Mouse (Mus musculus) kidney, embryonic 15.5 days (tissue): ENCODE results near the gene Slc25a30. TPM values are rescaled to one million over a fixed set of nuclear protein-coding genes. Genes with fewer than 3 reads are reported as not detected.

Experiments
- ATAC-seq: fragments of 200-750 bp; cut with Nextera tagmentation; replicated peaks from 2 replicates; pipeline ENCODE4 v1.8.0; 2017; ENCODE audit warnings: moderate TSS enrichment; ENCODE audit not compliant: low FRiP score
- H3K27ac ChIP-seq: fragments of 300-500 bp; sonication (generic); 2 replicates; pipeline ENCODE4 v1.5.1; 2015; ENCODE audit warnings: mild to moderate bottlenecking, inconsistent platforms
- H3K27me3 ChIP-seq: fragments of 300-500 bp; sonication (generic); 2 replicates; pipeline ENCODE4 v1.6.1; 2015; ENCODE audit warnings: inconsistent platforms
- H3K36me3 ChIP-seq: fragments of 300-500 bp; sonication (generic); 2 replicates; pipeline ENCODE4 v1.6.1; 2015; ENCODE audit warnings: inconsistent platforms
- H3K4me1 ChIP-seq: fragments of 300-500 bp; sonication (generic); 2 replicates; pipeline ENCODE4 v1.6.1; 2015; ENCODE audit warnings: inconsistent platforms
- H3K4me2 ChIP-seq: fragments of 300-500 bp; sonication (generic); 2 replicates; pipeline ENCODE4 v1.6.1; 2015; ENCODE audit warnings: moderate library complexity, mild to moderate bottlenecking, inconsistent platforms
- H3K4me3 ChIP-seq: fragments of 300-500 bp; sonication (generic); replicated peaks from 2 replicates; pipeline ENCODE4 v1.5.1; 2015; ENCODE audit warnings: mild to moderate bottlenecking, inconsistent platforms
- H3K9ac ChIP-seq: fragments of 300-500 bp; sonication (generic); 2 replicates; pipeline ENCODE4 v1.6.1; 2015; ENCODE audit warnings: mild to moderate bottlenecking, inconsistent platforms
- H3K9me3 ChIP-seq: fragments of 300-500 bp; sonication (generic); replicated peaks from 2 replicates; pipeline ENCODE4 v1.6.1; 2016; ENCODE audit warnings: inconsistent platforms
- whole genome bisulfite sequencing: fragments of 180-500 bp; shearing (Covaris S2); methylation state at CpG from one replicate; pipeline ENCODE4 v1.1.7; 2015; ENCODE audit warnings: mixed read lengths; 5-methylcytosine and 5-hydroxymethylcytosine counted together
- polyA plus RNA-seq: library from polyadenylated mRNA; unstranded; fragments of >200 nt; fragmentation: Nextera tagmentation; extraction: Ambion mirVana; gene quantifications from 2 replicates; pipeline ENCODE4 v1.2.1, GENCODE M21; 2015

The Slc25a30 gene
- polyA plus RNA-seq, 1 experiment from 2014 or later, result 10.4 TPM

DNA sequence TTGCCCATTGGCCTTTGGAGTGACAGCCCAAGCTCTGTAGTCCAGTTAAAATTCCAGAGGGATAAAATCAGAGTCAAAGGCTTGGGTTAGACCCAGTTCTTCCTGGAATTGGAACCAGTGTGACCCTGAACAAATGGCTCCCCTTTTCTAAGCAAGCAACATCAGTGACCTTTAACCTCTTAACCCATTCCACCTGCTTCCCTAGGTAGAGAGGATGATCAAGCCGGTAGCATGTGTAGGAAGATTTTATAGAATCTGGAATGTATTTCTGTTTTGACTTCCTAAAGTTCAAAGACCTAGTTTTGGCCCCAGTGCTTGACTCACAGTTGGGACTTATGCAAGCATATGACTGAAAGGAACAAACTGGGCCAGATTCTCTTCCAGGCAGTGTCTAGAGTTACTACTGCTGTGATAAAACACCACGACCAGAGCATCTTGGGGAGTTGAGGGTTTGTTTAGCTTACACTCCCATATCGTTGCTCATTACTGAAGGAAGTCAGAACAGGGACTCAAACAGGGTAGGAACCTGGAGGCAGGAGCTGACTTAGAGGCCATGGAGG lies 40.1 kb upstream of the Slc25a30 start:
- H3K9me3 ChIP-seq, result no peaks in the 10 kb centered on the region
- no peak overlapping the region for H3K4me2 ChIP-seq
- peaks cover 5% of the 10 kb centered on the region; the same call in 1 of the 2 replicates for H3K27me3 ChIP-seq
- H3K9ac ChIP-seq, result no peak overlapping the region
- no peak overlapping the region for H3K4me3 ChIP-seq
- no peak overlapping the region for H3K27ac ChIP-seq
- 57% methylated on average over 3 of the region's 3 CpGs for WGBS
- H3K36me3 ChIP-seq, result no peaks in the 10 kb centered on the region
- ATAC-seq, result no peak
- peaks cover 18% of the 10 kb centered on the region for H3K4me1 ChIP-seq

DNA sequence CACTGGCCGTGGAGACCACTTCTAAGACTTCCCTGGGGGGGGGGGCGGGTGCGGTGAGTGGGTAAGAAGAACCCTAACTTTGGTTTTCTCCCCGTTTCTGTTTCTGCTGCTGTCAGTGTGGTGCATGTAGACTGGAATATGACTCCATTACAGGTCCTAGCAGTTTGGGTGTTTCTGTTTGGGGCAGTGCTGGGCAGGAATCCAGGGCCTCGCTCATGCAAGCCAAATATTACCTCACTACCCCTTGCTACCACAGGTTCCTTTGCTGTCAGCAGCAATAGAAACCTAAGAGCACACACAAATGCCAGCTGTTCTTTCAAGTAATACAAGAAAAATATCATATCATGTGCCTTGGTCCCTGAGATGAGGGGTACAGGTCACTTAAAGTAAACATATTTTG lies 33.2 kb upstream of the Slc25a30 start:
- Histone ChIP-seq H3K4me2 (no peak overlapping the region), H3K9me3 (no peaks in the 10 kb centered on the region), H3K36me3 (no peaks in the 10 kb centered on the region), H3K9ac (no peak overlapping the region), H3K4me3 (no peak overlapping the region), H3K4me1 (no peaks in the 10 kb centered on the region), H3K27ac (no peak overlapping the region), H3K27me3 (no peaks in the 10 kb centered on the region)
- WGBS, result 79% methylated on average over 5 of the region's 5 CpGs
- no peak for ATAC-seq

DNA sequence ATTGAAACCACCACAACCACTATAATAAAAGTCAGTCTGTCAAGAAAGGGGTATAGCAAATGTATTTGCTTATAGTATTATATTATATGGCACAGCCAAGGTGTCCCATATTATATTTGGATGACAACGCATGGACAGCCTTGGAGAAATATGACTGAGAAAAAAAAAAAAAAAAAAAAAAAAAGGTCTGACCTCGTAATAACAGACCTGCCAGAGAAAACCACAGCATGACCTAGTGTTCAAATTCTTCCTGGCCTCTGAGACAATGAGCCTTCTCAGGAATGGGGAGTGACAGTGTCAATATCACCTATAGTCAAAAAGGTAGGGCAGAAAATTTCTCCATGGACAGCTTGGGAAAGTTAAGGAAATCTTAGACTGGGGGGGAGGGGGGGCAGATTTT lies 32.5 kb upstream of the Slc25a30 start:
- WGBS, result 93% methylated on average over 2 of the region's 2 CpGs
- Histone ChIP-seq H3K4me1 (no peaks in the 10 kb centered on the region), H3K9ac (no peak overlapping the region), H3K27me3 (no peaks in the 10 kb centered on the region), H3K9me3 (no peaks in the 10 kb centered on the region), H3K4me2 (no peak overlapping the region), H3K36me3 (no peaks in the 10 kb centered on the region), H3K27ac (no peak overlapping the region), H3K4me3 (no peak overlapping the region)
- ATAC-seq, result no peak

DNA sequence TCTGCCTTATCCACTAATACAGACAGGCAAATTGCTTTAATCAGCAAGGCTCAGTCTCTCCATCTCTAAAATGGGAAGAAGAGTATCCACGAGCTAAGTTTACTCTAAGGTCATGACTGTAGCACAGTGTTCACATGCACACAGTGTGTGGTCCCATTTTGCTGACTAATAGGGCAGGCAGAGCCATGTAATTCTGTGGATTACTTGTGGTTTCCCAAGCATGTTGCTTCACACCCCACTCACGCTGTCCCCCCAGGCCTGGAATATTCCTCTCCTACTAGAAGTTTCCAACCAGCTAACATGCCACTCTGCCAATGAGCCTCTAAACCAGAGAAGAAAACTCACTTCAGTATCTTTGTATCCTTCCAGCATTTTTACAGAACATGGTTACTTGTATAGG lies 31.7 kb upstream of the Slc25a30 start:
- H3K27me3 ChIP-seq, result no peaks in the 10 kb centered on the region
- H3K9ac ChIP-seq, result no peak overlapping the region
- no peaks in the 10 kb centered on the region for H3K9me3 ChIP-seq
- H3K36me3 ChIP-seq, result no peaks in the 10 kb centered on the region
- ATAC-seq, result no peak
- no peak overlapping the region for H3K4me2 ChIP-seq
- no peaks in the 10 kb centered on the region for H3K4me1 ChIP-seq
- WGBS, result 91% methylated on average over 2 of the region's 2 CpGs
- H3K27ac ChIP-seq, result no peak overlapping the region
- H3K4me3 ChIP-seq, result no peak overlapping the region

DNA sequence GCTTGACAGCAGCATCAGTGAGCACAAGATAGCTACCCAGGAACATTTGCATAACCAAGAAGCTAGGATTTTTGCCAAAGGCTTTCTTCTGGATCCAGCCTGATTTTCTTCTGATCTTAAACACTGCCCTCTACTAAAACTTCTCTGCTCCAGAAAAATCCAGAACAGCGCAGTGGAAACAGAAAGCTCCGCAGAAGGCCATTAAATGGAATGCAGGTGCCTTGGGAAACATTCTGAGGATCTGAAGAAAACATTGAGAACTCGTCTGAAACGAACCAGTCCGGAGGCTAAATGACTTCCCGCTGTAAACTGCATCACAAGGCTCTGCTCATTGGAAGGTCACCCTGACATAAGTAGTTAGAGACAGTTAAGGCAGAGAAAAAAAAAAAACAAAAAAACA lies 23.1 kb upstream of the Slc25a30 start:
- Histone ChIP-seq H3K9me3 (no peaks in the 10 kb centered on the region), H3K36me3 (no peaks in the 10 kb centered on the region), H3K4me1 (no peaks in the 10 kb centered on the region), H3K4me3 (no peak overlapping the region), H3K9ac (no peak overlapping the region), H3K27me3 (no peaks in the 10 kb centered on the region), H3K27ac (no peak overlapping the region), H3K4me2 (no peak overlapping the region)
- 75% methylated on average over 6 of the region's 6 CpGs for WGBS
- ATAC-seq, result no peak

DNA sequence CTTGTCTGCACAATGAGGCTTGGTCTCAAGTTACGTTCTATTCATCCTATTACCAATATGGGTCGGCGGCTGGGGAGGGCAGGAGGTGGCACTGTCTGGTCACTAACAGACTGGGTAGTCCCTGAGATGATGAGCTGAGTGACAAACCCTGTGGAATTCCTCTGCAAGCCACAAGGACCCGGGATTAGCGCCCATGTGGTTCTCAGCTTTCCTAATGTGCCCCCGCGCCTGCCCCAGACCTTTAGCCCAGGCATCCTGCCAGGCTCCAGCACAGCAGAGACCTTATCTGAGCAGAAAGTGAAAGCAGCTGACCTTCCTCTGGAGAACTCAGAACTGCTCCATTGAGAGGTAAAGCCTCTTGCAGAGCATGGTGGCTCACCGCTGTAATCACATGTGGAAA lies 21.0 kb upstream of the Slc25a30 start:
- no peaks in the 10 kb centered on the region for H3K36me3 ChIP-seq
- no peak overlapping the region for H3K9ac ChIP-seq
- WGBS, result 63% methylated on average over 8 of the region's 8 CpGs
- H3K4me3 ChIP-seq, result no peak overlapping the region
- H3K4me2 ChIP-seq, result no peak overlapping the region
- ATAC-seq, result no peak
- no peaks in the 10 kb centered on the region for H3K9me3 ChIP-seq
- no peak overlapping the region for H3K27ac ChIP-seq
- no peaks in the 10 kb centered on the region for H3K4me1 ChIP-seq
- no peaks in the 10 kb centered on the region for H3K27me3 ChIP-seq

DNA sequence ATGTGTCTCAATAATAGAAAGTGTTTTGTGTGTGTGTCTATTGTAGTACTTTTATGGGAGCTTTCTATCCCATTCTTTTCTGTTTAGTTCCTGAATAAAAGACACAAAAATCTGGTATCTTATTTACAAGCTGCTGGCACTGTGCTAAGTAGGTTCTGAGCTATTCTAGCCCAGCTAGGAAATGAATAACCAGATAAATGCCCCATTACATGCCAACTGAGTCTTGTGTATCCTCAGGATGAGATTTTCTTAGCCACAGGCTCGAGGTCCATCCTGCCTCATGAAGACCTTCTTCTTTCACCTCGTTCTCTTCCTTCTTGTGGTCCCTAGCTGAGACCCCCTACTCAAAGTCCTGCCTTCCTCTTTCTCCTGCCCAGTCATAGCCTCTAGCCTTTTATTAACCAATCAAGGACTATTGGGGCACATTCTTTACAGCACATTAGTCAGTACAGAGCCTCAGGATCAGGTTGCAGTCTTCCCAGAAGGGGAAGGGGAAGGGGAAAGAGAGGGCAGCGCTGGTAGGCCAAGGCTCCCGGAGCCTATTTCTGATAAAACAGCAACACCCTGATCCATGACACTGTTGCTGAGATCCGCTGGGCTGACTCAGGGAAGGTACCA lies 11.0 kb upstream of the Slc25a30 start:
- H3K27me3 ChIP-seq, result no peaks in the 10 kb centered on the region
- H3K4me3 ChIP-seq, result no peak overlapping the region
- peak overlapping the region; percentile 56 for H3K27ac ChIP-seq
- WGBS, result 22% methylated on average over 5 of the region's 5 CpGs
- peak; percentile 84 for ATAC-seq
- no peak overlapping the region for H3K9ac ChIP-seq
- H3K4me2 ChIP-seq, result peak overlapping the region; percentile 24; the same call in 1 of the 2 replicates
- H3K36me3 ChIP-seq, result no peaks in the 10 kb centered on the region
- 0 out of 2 replicates have a peak, but pooled peaks cover 5% of the 10 kb centered on the region for H3K4me1 ChIP-seq
- H3K9me3 ChIP-seq, result no peaks in the 10 kb centered on the region

DNA sequence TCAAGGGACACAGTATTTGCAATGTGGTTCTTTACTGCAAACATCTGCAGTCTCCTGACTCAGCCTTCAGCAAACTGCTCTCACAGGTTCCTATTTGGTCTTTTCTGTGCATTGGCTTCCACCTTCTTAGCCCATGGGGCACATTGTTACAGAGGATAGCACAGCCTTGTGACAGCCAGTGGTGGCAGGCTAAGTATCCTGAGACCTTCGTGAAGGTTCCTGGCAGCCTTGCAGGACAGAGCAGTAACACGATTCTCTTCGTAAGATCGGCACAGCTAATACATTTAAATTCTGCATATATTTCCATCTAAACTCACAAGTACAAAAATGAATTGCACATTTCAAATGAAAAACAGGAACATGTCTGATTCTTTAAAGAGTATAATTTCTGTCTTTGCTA lies 9.1 kb upstream of the Slc25a30 start:
- H3K9ac ChIP-seq, result no peak overlapping the region
- WGBS, result 85% methylated on average over 4 of the region's 4 CpGs
- no peak for ATAC-seq

DNA sequence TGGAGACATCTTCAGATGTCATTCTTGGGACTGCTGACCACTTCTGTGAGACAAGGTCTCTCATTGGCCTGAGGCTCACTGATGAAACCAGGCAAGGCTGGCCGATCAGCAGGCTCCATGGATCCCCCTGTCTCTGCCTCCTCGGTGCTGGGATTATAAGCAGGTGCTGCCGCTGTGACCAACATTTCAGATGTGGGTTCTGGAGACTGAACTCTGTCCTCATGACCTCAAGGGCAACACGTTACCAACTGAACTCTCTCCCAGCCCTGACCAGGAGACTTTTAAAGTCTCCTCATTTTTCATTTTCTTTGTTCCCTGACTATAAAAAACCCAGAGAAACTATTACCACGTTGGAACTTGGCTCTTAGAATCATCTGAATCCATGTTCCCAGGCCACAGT lies 7.9 kb upstream of the Slc25a30 start:
- 0 out of 2 replicates have a peak, but pooled peaks cover 5% of the 10 kb centered on the region for H3K4me1 ChIP-seq
- no peak overlapping the region for H3K4me3 ChIP-seq
- H3K36me3 ChIP-seq, result no peaks in the 10 kb centered on the region
- 0 out of 2 replicates have a peak, but pooled peaks cover 4% of the 10 kb centered on the region for H3K27me3 ChIP-seq
- no peak overlapping the region for H3K4me2 ChIP-seq
- H3K9me3 ChIP-seq, result no peaks in the 10 kb centered on the region
- no peak overlapping the region for H3K27ac ChIP-seq
- ATAC-seq, result no peak
- WGBS, result 72% methylated on average over 5 of the region's 5 CpGs
- H3K9ac ChIP-seq, result no peak overlapping the region

More for the DNA sequence above, 9.1 kb upstream of the Slc25a30 start:
- Histone ChIP-seq H3K27me3 (no peaks in the 10 kb centered on the region), H3K4me3 (no peak overlapping the region), H3K27ac (no peak overlapping the region), H3K4me1 (0 out of 2 replicates have a peak, but pooled peaks cover 5% of the 10 kb centered on the region), H3K4me2 (no peak overlapping the region), H3K36me3 (no peaks in the 10 kb centered on the region), H3K9me3 (no peaks in the 10 kb centered on the region)

DNA sequence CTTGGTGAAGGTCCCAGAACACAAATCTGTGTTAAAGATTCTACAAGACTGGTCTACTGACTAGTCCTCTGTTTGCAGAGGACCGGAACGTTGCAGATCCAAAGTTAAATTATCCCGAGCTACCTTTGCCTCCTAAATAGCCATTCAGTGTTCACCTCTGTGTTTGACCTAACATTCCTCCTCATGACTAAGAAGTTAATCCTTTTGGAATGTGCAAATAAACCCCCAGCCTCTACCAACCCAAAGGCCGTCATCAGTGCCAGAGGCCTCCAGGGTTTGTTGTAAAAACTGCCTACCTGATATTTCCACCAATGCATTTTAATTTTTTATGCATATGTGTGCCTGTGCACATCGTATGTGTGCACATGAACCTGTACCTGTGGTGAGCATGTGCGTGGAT lies 7.5 kb upstream of the Slc25a30 start:
- H3K27me3 ChIP-seq, result peaks cover 6% of the 10 kb centered on the region; the same call in 1 of the 2 replicates
- 0 out of 2 replicates have a peak, but pooled peaks cover 5% of the 10 kb centered on the region for H3K4me1 ChIP-seq
- no peaks in the 10 kb centered on the region for H3K36me3 ChIP-seq
- H3K4me3 ChIP-seq, result no peak overlapping the region
- H3K4me2 ChIP-seq, result no peak overlapping the region
- WGBS, result 77% methylated on average over 6 of the region's 6 CpGs
- H3K27ac ChIP-seq, result no peak overlapping the region
- 0 out of 2 replicates have a peak, but pooled peaks have one; percentile 36 for ATAC-seq
- no peak overlapping the region for H3K9ac ChIP-seq
- H3K9me3 ChIP-seq, result no peaks in the 10 kb centered on the region

DNA sequence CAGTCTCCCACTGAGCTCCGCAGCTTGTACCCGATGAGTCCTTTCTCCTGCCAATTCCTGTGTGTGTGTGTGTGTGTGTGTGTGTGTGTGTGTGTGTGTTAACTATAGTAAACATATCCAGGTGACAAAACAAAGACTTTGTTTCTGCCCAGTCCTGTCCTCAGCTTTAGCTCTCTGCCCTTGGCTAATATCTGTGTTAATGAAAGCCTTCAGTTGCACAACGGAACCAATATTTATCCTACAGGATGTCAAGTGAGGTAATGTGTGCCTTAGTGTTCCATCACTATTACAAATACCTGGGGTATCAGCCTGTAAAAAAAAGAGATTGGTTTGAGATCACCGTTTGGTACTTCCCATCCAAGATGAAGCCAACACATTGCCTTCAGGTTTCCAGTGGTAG lies 6.3 kb upstream of the Slc25a30 start:
- no peak for ATAC-seq
- H3K27me3 ChIP-seq, result peaks cover 18% of the 10 kb centered on the region
- no peak overlapping the region for H3K27ac ChIP-seq
- H3K4me3 ChIP-seq, result no peak overlapping the region
- H3K36me3 ChIP-seq, result no peaks in the 10 kb centered on the region
- WGBS, result 92% methylated on average over 4 of the region's 4 CpGs
- H3K4me2 ChIP-seq, result no peak overlapping the region
- H3K4me1 ChIP-seq, result 0 out of 2 replicates have a peak, but pooled peaks cover 4% of the 10 kb centered on the region
- no peak overlapping the region for H3K9ac ChIP-seq
- no peaks in the 10 kb centered on the region for H3K9me3 ChIP-seq

DNA sequence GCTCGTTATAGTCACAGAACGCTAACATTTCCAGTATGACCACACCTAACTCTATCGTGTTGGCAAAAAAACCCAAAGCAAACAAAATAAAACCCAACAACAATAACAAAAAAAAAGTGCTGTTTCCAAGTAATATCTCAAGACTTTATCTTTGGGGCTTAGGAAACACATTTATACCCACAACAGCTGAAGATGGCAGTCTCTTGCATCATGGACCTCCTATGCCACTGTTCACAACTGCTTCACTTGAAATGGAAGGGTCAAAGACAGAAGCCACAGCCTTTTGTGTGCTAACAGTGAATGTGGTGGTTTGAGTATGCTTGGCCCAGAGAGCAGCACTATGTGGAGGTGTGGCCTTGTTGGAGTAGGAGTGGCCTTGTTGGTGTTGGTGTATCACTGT lies 4.5 kb upstream of the Slc25a30 start:
- H3K27ac ChIP-seq, result no peak overlapping the region
- H3K4me3 ChIP-seq, result no peak overlapping the region
- no peak overlapping the region for H3K9ac ChIP-seq
- peaks cover 7% of the 10 kb centered on the region; the same call in 1 of the 2 replicates for H3K4me1 ChIP-seq
- WGBS, result 86% methylated on average over 3 of the region's 3 CpGs
- peaks cover 26% of the 10 kb centered on the region for H3K27me3 ChIP-seq
- H3K9me3 ChIP-seq, result no peaks in the 10 kb centered on the region
- ATAC-seq, result no peak
- H3K4me2 ChIP-seq, result no peak overlapping the region
- no peaks in the 10 kb centered on the region for H3K36me3 ChIP-seq
